Mouse (Mus musculus): ENCODE results near the gene Rnf114. TPM values are rescaled to one million over a fixed set of nuclear protein-coding genes. Genes with fewer than 3 reads are reported as not detected.

Rnf114 gene
- total RNA-seq, 1 experiment = 48.1 TPM

DNA sequence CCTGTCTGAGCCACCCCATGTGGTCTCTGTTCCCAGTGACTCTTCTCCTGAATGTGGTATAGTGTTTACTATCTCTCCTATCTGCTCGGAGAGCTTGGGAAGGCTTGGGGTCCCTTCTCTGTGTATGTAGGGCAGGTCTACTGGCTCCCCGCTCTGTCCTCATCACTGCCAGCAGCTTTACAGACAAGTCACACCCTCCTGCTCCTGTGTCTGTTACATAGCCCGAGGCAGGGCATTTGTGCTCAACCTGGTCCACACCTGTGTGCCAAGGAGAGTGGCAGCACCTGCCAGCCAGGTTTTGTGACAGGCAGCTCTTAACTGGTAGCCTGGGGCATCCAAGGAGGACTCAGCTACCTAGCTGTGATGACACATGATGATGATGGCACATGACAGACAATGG is 21.8 kb upstream of the Rnf114 start:
- H3K9ac ChIP-seq (ENCODE audit: insufficient read depth, low read depth, low read length, poor library complexity, severe bottlenecking) = no peak overlapping the region
- no peak overlapping the region for H3K27ac ChIP-seq (ENCODE audit: insufficient read depth, low read depth, low read length, poor library complexity, severe bottlenecking)
- no peak for DNase-seq (ENCODE audit: low read depth, low spot score)
- H3K36me3 ChIP-seq (ENCODE audit: control insufficient read depth, insufficient read depth, low read length, poor library complexity, severe bottlenecking) = peaks cover 77% of the 10 kb centered on the region
- H3K4me3 ChIP-seq (ENCODE audit: insufficient read depth in 1 of 2, low read depth in 1 of 2, low read length in 2 of 2, poor library complexity in 1 of 2, severe bottlenecking in 1 of 2) = no peak overlapping the region
- peaks cover 0 to 8% of the 10 kb centered on the region in 2 experiments; a peak in 1 of 4 replicates for H3K4me1 ChIP-seq (ENCODE audit: control insufficient read depth in 2 of 2, insufficient read depth in 2 of 2, low read length in 2 of 2, poor library complexity in 1 of 2)
- H3K9me3 ChIP-seq (ENCODE audit: control insufficient read depth, insufficient read depth, low read depth, low read length) = no peaks in the 10 kb centered on the region
- in situ Hi-C loops (cut with MboI; ENCODE audit: low sequenced_read_pairs in 2 of 2, unreplicated experiment in 2 of 2) = no loop called here
- TF ChIP-seq ZC3H11A (IDR thresholded peaks at IDR 0.05; ENCODE audit: borderline replicate concordance, low read depth, low read length) = no peak
- no peak for TF ChIP-seq MAFK (IDR thresholded peaks at IDR 0.05; ENCODE audit: insufficient read depth, low read depth, low read length)

DNA sequence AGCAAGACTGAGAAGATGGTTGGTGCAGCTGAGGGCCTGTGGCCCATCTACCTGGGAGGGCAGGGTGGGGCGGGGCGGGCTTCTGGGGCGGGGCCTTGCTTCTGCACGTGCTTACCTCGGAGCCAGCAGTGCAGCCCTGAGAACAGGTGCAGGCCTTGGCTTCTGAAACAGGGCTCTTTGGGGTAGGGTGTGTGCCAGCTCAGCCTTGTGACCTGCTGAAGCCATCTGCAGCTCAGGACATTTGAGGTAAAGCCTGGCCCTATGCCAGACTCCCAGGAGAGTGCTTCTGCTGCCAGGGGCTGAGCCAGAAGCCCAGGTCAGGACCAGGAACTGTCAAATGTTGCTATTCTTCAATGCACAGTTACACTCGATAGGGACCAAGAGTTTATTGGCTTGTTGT is 20.9 kb upstream of the Rnf114 start:
- in situ Hi-C loops (cut with MboI; ENCODE audit: low sequenced_read_pairs in 2 of 2, unreplicated experiment in 2 of 2) = no loop called here
- TF ChIP-seq ZNF384 (IDR thresholded peaks at IDR 0.05; ENCODE audit: low read depth, low read length) (no peak), CHD2 (IDR thresholded peaks at IDR 0.05; ENCODE audit: low read depth, low read length) (no peak), ZC3H11A (IDR thresholded peaks at IDR 0.05; ENCODE audit: borderline replicate concordance, low read depth, low read length) (no peak), MAFK (IDR thresholded peaks at IDR 0.05; ENCODE audit: insufficient read depth, low read depth, low read length) (no peak), HCFC1 (IDR thresholded peaks at IDR 0.05; ENCODE audit: borderline replicate concordance, insufficient read depth, low read length) (no peak)
- no peaks in the 10 kb centered on the region for H3K9me3 ChIP-seq (ENCODE audit: control insufficient read depth, insufficient read depth, low read depth, low read length)
- H3K4me1 ChIP-seq (ENCODE audit: control insufficient read depth in 2 of 2, insufficient read depth in 2 of 2, low read length in 2 of 2, poor library complexity in 1 of 2) = peaks cover 0 to 10% of the 10 kb centered on the region in 2 experiments; a peak in 1 of 4 replicates
- no peak overlapping the region for H3K4me3 ChIP-seq (ENCODE audit: insufficient read depth in 1 of 2, low read depth in 1 of 2, low read length in 2 of 2, poor library complexity in 1 of 2, severe bottlenecking in 1 of 2)
- DNase-seq (ENCODE audit: low read depth, low spot score) = no peak
- peaks cover 68% of the 10 kb centered on the region for H3K36me3 ChIP-seq (ENCODE audit: control insufficient read depth, insufficient read depth, low read length, poor library complexity, severe bottlenecking)
- no peak overlapping the region for H3K9ac ChIP-seq (ENCODE audit: insufficient read depth, low read depth, low read length, poor library complexity, severe bottlenecking)
- no peak overlapping the region for H3K27ac ChIP-seq (ENCODE audit: insufficient read depth, low read depth, low read length, poor library complexity, severe bottlenecking)

DNA sequence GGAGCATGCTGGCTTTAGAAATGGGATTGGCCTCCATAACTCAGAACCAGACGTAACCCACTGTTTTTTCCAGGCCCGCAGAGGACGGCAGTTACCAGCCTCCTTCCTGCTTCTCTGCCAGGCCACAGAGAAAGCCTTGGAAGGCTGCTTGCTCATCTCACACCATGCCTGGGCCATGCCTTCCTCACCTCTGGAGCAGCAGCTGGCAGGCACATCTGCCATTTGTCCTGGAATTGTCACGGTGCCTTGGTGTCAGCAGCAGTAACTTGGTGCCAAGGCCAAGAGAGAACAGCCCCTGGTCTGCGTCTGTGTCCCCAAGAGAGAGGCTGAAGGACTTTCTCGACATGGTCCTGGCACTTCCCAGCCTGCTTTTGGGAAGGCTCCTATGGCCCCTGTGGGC is 18.2 kb upstream of the Rnf114 start:
- no peak for DNase-seq (ENCODE audit: low read depth, low spot score)
- in situ Hi-C loops (cut with MboI; ENCODE audit: low sequenced_read_pairs in 2 of 2, unreplicated experiment in 2 of 2) = no loop called here
- H3K4me1 ChIP-seq (ENCODE audit: control insufficient read depth in 2 of 2, insufficient read depth in 2 of 2, low read length in 2 of 2, poor library complexity in 1 of 2) = peaks cover 0 to 10% of the 10 kb centered on the region in 2 experiments; a peak in 1 of 4 replicates
- no peak overlapping the region for H3K27ac ChIP-seq (ENCODE audit: insufficient read depth, low read depth, low read length, poor library complexity, severe bottlenecking)
- no peak overlapping the region for H3K9ac ChIP-seq (ENCODE audit: insufficient read depth, low read depth, low read length, poor library complexity, severe bottlenecking)
- no peak overlapping the region for H3K4me3 ChIP-seq (ENCODE audit: insufficient read depth in 1 of 2, low read depth in 1 of 2, low read length in 2 of 2, poor library complexity in 1 of 2, severe bottlenecking in 1 of 2)
- no peaks in the 10 kb centered on the region for H3K9me3 ChIP-seq (ENCODE audit: control insufficient read depth, insufficient read depth, low read depth, low read length)
- peaks cover 53% of the 10 kb centered on the region for H3K36me3 ChIP-seq (ENCODE audit: control insufficient read depth, insufficient read depth, low read length, poor library complexity, severe bottlenecking)
- TF ChIP-seq MAFK (IDR thresholded peaks at IDR 0.05; ENCODE audit: insufficient read depth, low read depth, low read length) (no peak), ZC3H11A (IDR thresholded peaks at IDR 0.05; ENCODE audit: borderline replicate concordance, low read depth, low read length) (no peak), HCFC1 (IDR thresholded peaks at IDR 0.05; ENCODE audit: borderline replicate concordance, insufficient read depth, low read length) (no peak), ZNF384 (IDR thresholded peaks at IDR 0.05; ENCODE audit: low read depth, low read length) (no peak), CHD2 (IDR thresholded peaks at IDR 0.05; ENCODE audit: low read depth, low read length) (no peak)

DNA sequence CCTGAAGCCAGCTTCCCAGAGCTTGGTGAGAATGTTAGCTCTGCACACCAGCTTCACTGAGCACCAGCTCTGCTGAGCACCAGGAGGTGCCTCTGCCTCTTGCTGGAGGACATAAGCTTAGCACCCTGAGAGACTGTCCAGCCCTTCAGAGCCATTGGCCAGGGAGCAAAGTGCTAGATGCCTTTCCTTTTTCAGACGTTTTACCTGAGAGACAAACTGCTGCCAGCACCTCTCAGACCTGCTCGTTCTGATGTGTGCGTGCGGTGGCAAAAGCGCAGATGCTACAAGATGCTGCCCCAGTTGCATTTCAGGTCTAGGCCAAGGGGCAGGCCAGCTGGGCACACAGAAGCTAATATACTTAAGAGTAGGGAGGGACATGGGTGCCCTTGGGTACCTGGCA is 16.8 kb upstream of the Rnf114 start:
- Histone ChIP-seq H3K27ac (ENCODE audit: insufficient read depth, low read depth, low read length, poor library complexity, severe bottlenecking) (no peak overlapping the region), H3K36me3 (ENCODE audit: control insufficient read depth, insufficient read depth, low read length, poor library complexity, severe bottlenecking) (peaks cover 43% of the 10 kb centered on the region)

DNA sequence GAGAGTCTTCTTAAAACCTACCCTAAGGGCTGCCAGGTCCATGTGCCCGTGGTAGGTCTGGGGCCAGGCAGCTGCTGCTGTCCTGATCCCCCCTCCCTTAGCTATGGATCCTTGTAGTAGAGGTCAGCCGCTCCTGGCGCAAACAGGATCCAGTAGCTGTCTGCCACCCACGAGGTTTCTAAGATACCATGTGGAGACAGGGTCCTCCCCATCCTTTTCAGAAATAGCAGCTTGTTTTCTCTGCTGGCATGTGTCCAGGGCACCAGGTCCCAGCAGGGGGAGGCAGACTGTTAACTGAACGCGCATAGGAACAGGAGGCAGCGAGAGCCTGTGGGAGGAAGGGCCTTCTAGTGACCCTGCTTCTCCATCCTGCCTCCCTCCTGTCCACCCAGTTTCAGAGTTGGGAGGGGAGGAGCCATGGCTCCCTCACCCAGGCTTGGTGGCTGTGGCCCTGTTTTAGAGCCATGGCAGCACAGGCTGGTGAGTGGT is 16.2 kb upstream of the Rnf114 start:
- no peaks in the 10 kb centered on the region for H3K9me3 ChIP-seq (ENCODE audit: control insufficient read depth, insufficient read depth, low read depth, low read length)
- peaks cover 0 to 6% of the 10 kb centered on the region in 2 experiments; a peak in 1 of 4 replicates for H3K4me1 ChIP-seq (ENCODE audit: control insufficient read depth in 2 of 2, insufficient read depth in 2 of 2, low read length in 2 of 2, poor library complexity in 1 of 2)
- H3K4me3 ChIP-seq (ENCODE audit: insufficient read depth in 1 of 2, low read depth in 1 of 2, low read length in 2 of 2, poor library complexity in 1 of 2, severe bottlenecking in 1 of 2) = no peak overlapping the region
- in situ Hi-C loops (cut with MboI; ENCODE audit: low sequenced_read_pairs in 2 of 2, unreplicated experiment in 2 of 2) = no loop called here
- no peak for TF ChIP-seq HCFC1 (IDR thresholded peaks at IDR 0.05; ENCODE audit: borderline replicate concordance, insufficient read depth, low read length)
- no peak for TF ChIP-seq ZC3H11A (IDR thresholded peaks at IDR 0.05; ENCODE audit: borderline replicate concordance, low read depth, low read length)
- TF ChIP-seq ZNF384 (IDR thresholded peaks at IDR 0.05; ENCODE audit: low read depth, low read length) = no peak
- TF ChIP-seq MAFK (IDR thresholded peaks at IDR 0.05; ENCODE audit: insufficient read depth, low read depth, low read length) = no peak
- no peak for TF ChIP-seq CHD2 (IDR thresholded peaks at IDR 0.05; ENCODE audit: low read depth, low read length)
- no peak overlapping the region for H3K27ac ChIP-seq (ENCODE audit: insufficient read depth, low read depth, low read length, poor library complexity, severe bottlenecking)
- H3K9ac ChIP-seq (ENCODE audit: insufficient read depth, low read depth, low read length, poor library complexity, severe bottlenecking) = no peak overlapping the region
- H3K36me3 ChIP-seq (ENCODE audit: control insufficient read depth, insufficient read depth, low read length, poor library complexity, severe bottlenecking) = peaks cover 36% of the 10 kb centered on the region
- no peak for DNase-seq (ENCODE audit: low read depth, low spot score)

More for the DNA sequence above, 16.8 kb upstream of the Rnf114 start:
- no peaks in the 10 kb centered on the region for H3K9me3 ChIP-seq (ENCODE audit: control insufficient read depth, insufficient read depth, low read depth, low read length)
- in situ Hi-C loops (cut with MboI; ENCODE audit: low sequenced_read_pairs in 2 of 2, unreplicated experiment in 2 of 2) = no loop called here
- no peak overlapping the region for H3K4me3 ChIP-seq (ENCODE audit: insufficient read depth in 1 of 2, low read depth in 1 of 2, low read length in 2 of 2, poor library complexity in 1 of 2, severe bottlenecking in 1 of 2)
- H3K4me1 ChIP-seq (ENCODE audit: control insufficient read depth in 2 of 2, insufficient read depth in 2 of 2, low read length in 2 of 2, poor library complexity in 1 of 2) = peaks cover 0 to 9% of the 10 kb centered on the region in 2 experiments; a peak in 1 of 4 replicates
- H3K9ac ChIP-seq (ENCODE audit: insufficient read depth, low read depth, low read length, poor library complexity, severe bottlenecking) = no peak overlapping the region
- TF ChIP-seq ZC3H11A (IDR thresholded peaks at IDR 0.05; ENCODE audit: borderline replicate concordance, low read depth, low read length) (no peak), MAFK (IDR thresholded peaks at IDR 0.05; ENCODE audit: insufficient read depth, low read depth, low read length) (no peak), ZNF384 (IDR thresholded peaks at IDR 0.05; ENCODE audit: low read depth, low read length) (no peak), CHD2 (IDR thresholded peaks at IDR 0.05; ENCODE audit: low read depth, low read length) (no peak), HCFC1 (IDR thresholded peaks at IDR 0.05; ENCODE audit: borderline replicate concordance, insufficient read depth, low read length) (no peak)
- no peak for DNase-seq (ENCODE audit: low read depth, low spot score)

Measured in ES-E14 (cell line).